Mouse (Mus musculus) CH12.LX (cell line): ENCODE measurements at regions not wholly inside any gene's neighbourhood (a gene's known extent, or its start where the extent isn't known, plus 50 kb on each side); places are given as distances from the start of the nearest gene placed in this dataset.

Source experiments
- CTCF ChIP-seq, 2 experiments: IDR thresholded peaks in 1 of 2; conservative IDR thresholded peaks in 1 of 2; 2 replicates each; pipeline ENCODE4 v1.5.1; 2011 to 2012; ENCODE audit warnings: low read depth in 2 of 2, low read length in 2 of 2, improper control_type of control experiment in 1 of 2, inconsistent platforms in 1 of 2, mild to moderate bottlenecking in 1 of 2, moderate library complexity in 1 of 2
- E2F4 ChIP-seq: IDR thresholded peaks from 2 replicates; pipeline ENCODE4 v1.6.1; 2011; ENCODE audit warnings: low read depth, low read length, improper control_type of control experiment; ENCODE audit not compliant: insufficient replicate concordance
- EP300 ChIP-seq: IDR thresholded peaks from 2 replicates; pipeline ENCODE4 v1.6.1; 2011; ENCODE audit warnings: low read length, improper control_type of control experiment
- KAT2A ChIP-seq: IDR thresholded peaks from 2 replicates; pipeline ENCODE4 v1.6.1; 2012; ENCODE audit warnings: low read length, improper control_type of control experiment, inconsistent platforms; ENCODE audit not compliant: insufficient replicate concordance
- POLR2A ChIP-seq: IDR thresholded peaks from 2 replicates; pipeline ENCODE4 v1.6.1; 2011; ENCODE audit warnings: low read depth, mild to moderate bottlenecking, improper control_type of control experiment, low read length
- SMC3 ChIP-seq: IDR thresholded peaks from 2 replicates; pipeline ENCODE4 v1.6.1; 2011; ENCODE audit warnings: low read depth, low read length, improper control_type of control experiment
- TBP ChIP-seq: conservative IDR thresholded peaks from 2 replicates; pipeline ENCODE4 v1.6.1; 2011; ENCODE audit warnings: low read depth, low read length, improper control_type of control experiment
- TCF12 ChIP-seq: IDR thresholded peaks from 2 replicates; pipeline ENCODE4 v1.6.1; 2014; ENCODE audit warnings: low read depth, mild to moderate bottlenecking, inconsistent platforms, low read length, improper control_type of control experiment
- USF1 ChIP-seq: IDR thresholded peaks from 2 replicates; pipeline ENCODE4 v1.6.1; 2014; ENCODE audit warnings: low read depth, mild to moderate bottlenecking, inconsistent platforms, low read length, improper control_type of control experiment
- ZMIZ1 ChIP-seq: IDR thresholded peaks from 2 replicates; pipeline ENCODE4 v1.6.1; 2012; ENCODE audit warnings: low read depth, mild to moderate bottlenecking, inconsistent platforms, low read length, improper control_type of control experiment

DNA sequence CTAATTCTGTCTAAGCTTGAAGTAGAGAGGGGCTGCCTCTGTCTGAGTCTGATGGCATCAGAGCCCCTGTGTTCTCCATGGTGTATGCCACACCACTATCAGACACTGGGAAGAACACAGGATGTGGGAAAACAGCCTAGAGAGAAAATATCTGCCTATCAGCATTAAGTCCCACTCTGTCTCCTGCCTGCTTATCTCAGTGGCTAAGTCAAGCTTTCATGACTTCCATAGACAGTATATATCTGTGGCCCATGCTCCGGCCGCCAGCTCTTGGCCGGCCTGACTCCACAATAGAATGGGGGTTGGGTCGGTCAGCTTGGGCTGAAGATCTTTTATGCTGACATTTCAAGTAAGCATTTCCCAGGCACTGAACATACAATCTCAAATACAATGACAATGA lies 92.0 kb upstream of the Sox9 start:
- no peak for TF ChIP-seq TCF12
- TF ChIP-seq CTCF (conservative IDR thresholded peaks at IDR 0.05 in 1 of 2, IDR thresholded peaks at IDR 0.05 in 1 of 2; ENCODE audit: low read depth in 2 of 2, low read length in 2 of 2): no peak
- TF ChIP-seq SMC3: no peak
- no peak for TF ChIP-seq USF1
- TF ChIP-seq ZMIZ1: no peak
- TF ChIP-seq E2F4: no peak
- no peak for TF ChIP-seq TBP
- TF ChIP-seq KAT2A: no peak
- no peak for TF ChIP-seq EP300
- no peak for TF ChIP-seq POLR2A
